Mouse (Mus musculus): Measurements from ENCODE around the gene Fbxl20. TPM values are rescaled to one million over a fixed set of nuclear protein-coding genes. Genes with fewer than 3 reads are reported as not detected.
"Not testable (repeated sequence)": the region's sequence is repeated elsewhere in the genome, so short reads cannot be mapped to it uniquely, and the experiment has no call there.

The Fbxl20 gene
- total RNA-seq (2022): 10 to 100 TPM in 2 of 4 experiments, 1 to 10 TPM in 2; 8.0 to 12.4 (median 9.4) TPM

GRCm38 (mm10) chr11:98149786-98150624 is at the start of gene Fbxl20:
Fbxl20 (minus strand) TSS chr11:98150403.
- DNase-seq (ENCODE audit: low spot score in 2 of 2): peak; percentile 77 to 81

DNA sequence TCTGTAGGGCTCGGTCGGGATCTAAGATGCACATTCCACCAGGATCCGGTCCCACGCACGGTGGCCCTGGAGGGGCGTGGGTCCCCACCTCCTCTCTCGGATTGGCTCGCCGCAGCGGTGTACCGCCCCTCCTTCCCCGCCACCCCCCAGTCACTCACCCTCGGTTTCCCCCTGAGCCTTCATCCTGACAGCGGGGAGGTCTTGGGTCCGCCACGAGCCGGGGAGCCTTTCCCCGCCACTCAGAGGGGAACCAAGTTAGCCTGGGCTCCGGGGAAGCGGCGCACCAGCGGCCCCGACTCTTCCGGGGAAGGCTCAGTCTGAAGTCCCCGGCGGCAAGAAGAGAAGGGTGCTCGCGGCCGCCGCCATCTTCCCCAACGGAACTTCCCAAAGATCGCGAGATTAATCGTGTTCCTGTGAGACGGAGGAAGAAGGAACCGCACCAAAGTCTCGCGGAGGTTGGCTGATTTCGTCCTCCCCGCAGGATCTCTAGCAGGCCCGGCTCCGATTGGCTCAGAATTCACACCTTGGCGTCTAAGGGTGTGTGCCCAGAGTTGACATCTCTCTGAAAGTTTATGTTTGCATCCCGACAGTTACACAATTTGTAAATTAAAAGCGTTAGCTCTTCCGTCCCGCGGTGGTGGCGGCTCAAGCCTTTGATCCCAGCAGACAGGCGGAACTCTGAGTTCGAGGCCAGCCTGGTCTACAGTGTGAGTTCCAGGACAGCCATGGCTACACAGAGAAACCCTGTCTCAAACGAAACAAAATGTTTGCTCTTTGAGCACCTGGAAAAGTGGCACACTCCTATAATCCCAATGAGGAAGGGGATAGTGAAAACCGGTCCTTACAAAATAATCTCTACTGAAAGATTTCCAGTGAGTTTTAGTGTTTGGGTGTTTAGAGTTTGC is 43.0 kb upstream of the Fbxl20 start, which contains the start of gene Med1:
Gene Med1 (minus strand): TSS at position 393 of the 905 bp plus-strand sequence.
- DNase-seq (ENCODE audit: low spot score in 2 of 2): peak; percentile 86 to 90

DNA sequence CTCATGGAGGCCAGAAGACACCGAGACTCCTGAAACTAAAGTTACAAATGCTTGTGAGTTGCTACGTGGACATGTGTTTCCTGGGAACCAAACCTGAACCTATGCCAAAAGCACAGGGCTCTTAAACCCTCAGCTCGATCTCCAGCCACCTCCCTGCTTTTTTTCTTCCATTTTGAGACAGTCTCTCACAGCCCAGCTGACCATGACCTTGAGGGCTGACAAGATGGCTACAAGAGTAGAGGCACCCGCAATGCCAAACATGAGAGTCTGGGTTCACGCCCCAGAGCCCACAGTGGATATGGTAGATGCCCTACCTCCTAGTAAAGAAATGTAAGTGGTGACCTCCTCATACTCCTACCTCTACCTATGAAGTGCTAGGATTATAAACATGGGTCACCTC is 40.6 kb upstream of the Fbxl20 start:
- DNase-seq (ENCODE audit: low spot score in 2 of 2): no peak

- no peak for DNase-seq (ENCODE audit: low spot score in 2 of 2)
These were observed 37.6 kb upstream of the Fbxl20 start for GRCm38 (mm10) chr11:98187640-98188395.

- DNase-seq (ENCODE audit: low spot score in 2 of 2): not testable (repeated sequence)
These were observed 31.9 kb upstream of the Fbxl20 start for GRCm38 (mm10) chr11:98182149-98182548.

- DNase-seq (ENCODE audit: low spot score in 2 of 2): no peak
These were observed 18.2 kb upstream of the Fbxl20 start for GRCm38 (mm10) chr11:98168400-98168799.

DNA sequence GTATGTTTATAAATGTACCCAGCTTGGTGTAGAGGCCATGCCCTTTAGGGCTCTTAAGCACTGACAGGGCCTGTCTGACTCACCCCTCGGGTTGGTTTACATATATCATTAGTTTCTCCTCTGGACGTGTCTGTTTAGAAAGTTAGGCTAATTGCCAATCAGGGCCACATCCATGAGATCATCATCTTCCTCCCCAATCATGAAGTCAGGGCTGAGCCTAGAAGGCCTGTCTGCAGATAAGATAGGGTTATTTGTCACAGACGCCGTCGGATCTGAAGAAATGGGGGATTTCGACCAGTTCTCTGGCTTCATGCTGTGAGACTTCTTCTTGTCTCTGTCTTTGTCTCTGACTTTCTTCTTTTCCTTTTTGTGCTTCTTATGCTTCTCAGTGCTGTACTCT is 4.9 kb upstream of the Fbxl20 start:
- DNase-seq (ENCODE audit: low spot score in 2 of 2): no peak

DNA sequence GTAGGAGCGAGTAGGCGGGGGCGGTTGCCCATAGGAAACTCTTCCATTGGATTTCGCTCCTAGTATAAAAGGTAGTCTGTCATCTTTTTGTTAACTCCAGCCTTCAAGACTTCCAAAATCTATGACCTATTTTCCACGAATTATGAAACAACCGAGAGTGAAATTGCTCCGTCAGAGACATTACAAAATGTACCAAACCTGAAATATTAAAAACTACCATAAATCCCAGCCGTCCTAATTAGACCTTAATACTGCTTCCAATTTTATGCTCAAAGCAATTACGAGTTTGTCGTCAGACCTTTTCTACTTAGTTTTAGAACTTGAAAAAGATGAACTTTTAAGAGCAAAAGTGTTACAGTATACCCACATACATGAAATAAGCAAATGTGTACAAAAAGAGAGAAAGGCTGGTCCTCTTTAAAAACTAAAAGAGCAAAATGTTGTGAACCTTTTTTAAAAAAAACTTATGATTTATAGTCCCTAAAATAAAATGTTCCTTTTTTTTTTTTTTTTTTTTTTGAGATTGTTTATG is 488 bp upstream of the Fbxl20 start:
- DNase-seq (ENCODE audit: low spot score in 2 of 2): no peak

DNA sequence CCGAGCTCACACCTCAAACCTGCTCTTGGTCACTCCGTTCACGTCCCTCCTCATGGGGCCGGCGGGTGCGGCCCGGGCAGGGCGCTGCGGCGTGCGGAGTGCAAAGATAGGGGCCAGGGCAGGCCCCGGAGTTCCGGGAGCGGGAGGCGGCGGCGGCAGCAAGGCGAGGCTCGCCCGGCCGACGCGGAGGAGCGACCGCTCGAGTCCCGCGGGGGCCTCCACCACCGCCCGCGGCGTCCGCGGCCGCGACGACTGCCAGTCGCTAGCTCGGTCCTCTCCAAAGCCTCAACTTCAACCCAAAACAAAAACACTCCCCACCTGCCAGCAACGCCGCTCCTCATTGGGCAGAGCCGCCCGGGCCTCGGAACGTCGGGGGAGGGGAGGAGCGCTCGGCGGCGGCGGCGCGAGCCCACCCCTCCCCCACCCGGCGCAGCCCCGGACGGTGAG is 876 bp downstream of the Fbxl20 start:
- DNase-seq (ENCODE audit: low spot score in 2 of 2): peak; percentile 82 to 85

- peak; percentile 17 to 25 for DNase-seq (ENCODE audit: low spot score in 2 of 2)
These were observed 1.5 kb downstream of the Fbxl20 start for GRCm38 (mm10) chr11:98148551-98149301.

DNA sequence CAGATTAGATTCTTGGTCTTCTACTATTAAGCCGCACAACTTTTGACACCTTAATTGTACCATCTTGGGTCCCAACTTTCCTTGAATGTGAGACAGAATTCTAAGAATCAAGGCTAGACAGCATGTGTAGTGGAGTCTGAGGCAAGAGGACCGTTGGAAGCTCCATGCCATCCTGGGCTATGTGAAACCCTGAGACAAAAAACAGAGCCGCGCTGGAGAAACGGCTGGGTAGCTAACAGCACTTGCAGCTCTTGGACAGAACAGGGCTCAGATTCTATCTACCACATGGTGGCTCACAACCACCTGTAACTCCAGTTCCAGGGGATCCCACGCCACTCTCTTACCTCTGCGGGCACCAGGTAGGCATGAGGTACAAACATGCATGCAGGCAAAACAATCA is 4.3 kb downstream of the Fbxl20 start:
- no peak for DNase-seq (ENCODE audit: low spot score in 2 of 2)

DNA sequence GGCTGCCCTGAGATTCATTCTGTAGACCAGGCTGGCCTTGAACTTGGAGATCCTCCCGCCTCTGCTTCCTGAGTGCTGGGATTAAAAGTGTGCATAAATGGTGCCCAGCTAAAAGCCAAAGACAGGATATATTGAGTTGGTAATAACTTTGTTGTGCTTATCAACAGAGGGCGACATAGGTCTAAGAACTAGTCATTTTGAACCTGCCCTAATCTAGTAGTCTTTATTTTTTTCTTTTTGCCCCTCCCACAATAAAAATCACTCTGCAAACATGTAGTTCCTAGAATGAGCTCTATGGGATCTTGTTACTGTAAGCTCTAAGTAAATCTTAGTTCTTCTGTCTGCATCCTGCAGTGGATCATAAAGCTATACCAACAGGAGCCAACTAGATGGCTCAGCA is 7.7 kb downstream of the Fbxl20 start:
- no peak for DNase-seq (ENCODE audit: low spot score in 2 of 2)

DNA sequence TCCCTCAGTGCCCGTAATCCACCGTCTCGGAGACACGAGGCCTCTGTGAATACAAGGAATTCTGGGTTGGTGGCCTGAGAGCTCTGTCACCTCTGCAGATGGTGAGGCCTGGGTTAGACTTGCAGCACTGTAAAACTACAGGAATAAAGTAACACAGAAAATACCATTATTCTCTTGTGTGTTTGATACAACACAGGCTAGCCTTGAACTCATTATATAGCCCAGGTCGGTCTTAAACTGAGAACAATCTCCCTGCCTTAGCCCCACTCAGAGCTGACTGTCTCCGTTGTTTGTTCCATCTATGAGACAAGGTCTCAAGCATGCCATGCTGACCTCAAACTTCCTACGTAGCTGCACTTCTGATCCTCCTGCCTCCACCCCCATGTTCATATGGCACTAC is 11.3 kb downstream of the Fbxl20 start:
- DNase-seq (ENCODE audit: low spot score in 2 of 2): no peak

- no peak for DNase-seq (ENCODE audit: low spot score in 2 of 2)
These were observed 12.4 kb downstream of the Fbxl20 start for GRCm38 (mm10) chr11:98137836-98138235.

- DNase-seq (ENCODE audit: low spot score in 2 of 2): no peak
These were observed 15.3 kb downstream of the Fbxl20 start for GRCm38 (mm10) chr11:98134951-98135350.

DNA sequence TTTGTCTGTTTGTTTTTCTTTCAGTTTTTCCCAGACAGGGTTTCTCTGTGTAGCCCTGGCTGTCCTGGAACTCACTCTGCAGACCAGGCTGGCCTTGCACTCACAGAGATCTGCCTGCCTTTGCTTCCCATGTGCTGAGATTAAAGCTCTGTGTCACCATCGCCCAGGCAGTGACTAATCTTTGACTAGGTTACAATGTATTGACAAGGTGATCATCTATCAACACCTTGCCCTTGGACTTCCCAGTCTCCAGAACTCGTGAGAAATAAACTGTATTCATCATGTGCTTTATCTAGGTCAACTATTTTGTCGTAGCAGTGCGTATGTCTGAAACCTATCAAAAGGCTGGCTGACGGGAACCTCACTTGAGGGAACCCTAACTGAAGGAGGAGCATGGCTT is 26.8 kb downstream of the Fbxl20 start:
- DNase-seq (ENCODE audit: low spot score in 2 of 2): no peak

DNA sequence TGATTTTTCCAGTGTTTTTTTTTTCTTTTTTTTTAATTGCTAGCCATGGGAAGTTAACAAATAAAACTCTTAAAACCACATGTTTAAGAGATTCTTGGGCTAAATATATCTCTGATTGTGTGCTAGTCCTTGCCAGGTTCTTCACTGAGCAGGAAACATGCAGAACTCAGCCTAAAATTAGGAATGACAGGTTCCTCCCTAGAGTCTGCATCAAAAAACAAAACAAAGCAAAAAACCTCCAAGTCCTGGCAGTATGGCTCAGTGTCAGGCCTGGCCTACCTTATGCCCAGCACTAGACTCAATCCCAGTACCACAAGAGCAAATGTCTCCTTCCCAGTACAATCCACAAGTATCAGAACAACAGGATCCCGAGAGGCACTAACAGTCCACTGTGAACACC is 35.8 kb downstream of the Fbxl20 start:
- no peak for DNase-seq (ENCODE audit: low spot score in 2 of 2)

GRCm38 (mm10) chr11:98113504-98113903 is 36.7 kb downstream of the Fbxl20 start:
- no peak for DNase-seq (ENCODE audit: low spot score in 2 of 2)

DNA sequence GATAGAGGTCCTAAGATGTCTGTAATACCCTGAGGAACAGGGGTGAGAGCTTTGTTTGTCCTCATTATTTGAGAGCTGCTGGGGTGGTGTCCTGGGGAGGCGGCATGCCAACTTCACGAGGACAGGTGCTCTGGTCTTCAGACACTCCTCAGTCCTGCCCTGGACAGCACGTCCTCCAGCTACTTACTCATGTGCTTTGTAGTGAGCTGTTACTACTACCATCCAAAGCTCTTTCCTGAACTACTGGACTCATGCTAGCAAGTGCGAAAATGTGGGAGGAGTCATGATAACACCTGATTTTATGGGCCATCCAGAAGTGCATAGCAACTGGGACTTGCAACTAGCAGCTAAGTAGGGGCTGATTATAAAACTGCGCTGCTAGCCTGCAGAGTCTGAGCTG is 40.5 kb downstream of the Fbxl20 start:
- DNase-seq (ENCODE audit: low spot score in 2 of 2): no peak

GRCm38 (mm10) chr11:98101332-98101731 is 48.9 kb downstream of the Fbxl20 start:
- no peak for DNase-seq (ENCODE audit: low spot score in 2 of 2)
